Mouse (Mus musculus): ENCODE results near the gene Cks2.
"Not testable (repeated sequence)": the region's sequence is repeated elsewhere in the genome, so short reads cannot be mapped to it uniquely, and the experiment has no call there.

Gene Cks2

GRCm38 (mm10) chr13:51644829-51645789 lies at the start of gene Cks2:
TSS of gene Cks2 (plus strand) at chr13:51645232.
- DNase-seq (ENCODE audit: low spot score in 2 of 2) = peak; percentile 98

- no peak for DNase-seq (ENCODE audit: low spot score in 2 of 2)
These were observed 49.6 kb upstream of the Cks2 start for GRCm38 (mm10) chr13:51595404-51595803.

- no peak for DNase-seq (ENCODE audit: low spot score in 2 of 2)
These were observed 47.0 kb upstream of the Cks2 start for GRCm38 (mm10) chr13:51598063-51598462.

DNA sequence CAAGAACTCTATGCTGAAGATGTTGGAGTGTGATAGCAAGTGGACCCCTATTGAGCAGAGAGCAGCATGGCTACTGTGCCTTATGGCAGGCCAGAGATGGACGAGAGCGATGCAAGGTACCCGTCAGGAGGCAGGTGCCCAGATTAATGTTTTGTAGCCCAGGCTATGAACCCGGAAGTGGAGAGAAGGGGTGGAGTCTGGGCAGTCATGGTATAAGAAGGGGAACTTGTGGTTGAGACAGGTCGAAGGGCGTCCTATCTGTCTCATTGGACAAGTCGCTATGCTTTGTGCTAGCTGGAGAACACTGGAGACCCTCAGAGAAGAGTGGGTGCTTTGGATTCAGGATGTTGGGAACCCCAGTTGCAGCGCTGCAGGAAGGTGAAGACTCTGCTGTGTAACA lies 44.9 kb upstream of the Cks2 start:
- no peak for DNase-seq (ENCODE audit: low spot score in 2 of 2)

DNA sequence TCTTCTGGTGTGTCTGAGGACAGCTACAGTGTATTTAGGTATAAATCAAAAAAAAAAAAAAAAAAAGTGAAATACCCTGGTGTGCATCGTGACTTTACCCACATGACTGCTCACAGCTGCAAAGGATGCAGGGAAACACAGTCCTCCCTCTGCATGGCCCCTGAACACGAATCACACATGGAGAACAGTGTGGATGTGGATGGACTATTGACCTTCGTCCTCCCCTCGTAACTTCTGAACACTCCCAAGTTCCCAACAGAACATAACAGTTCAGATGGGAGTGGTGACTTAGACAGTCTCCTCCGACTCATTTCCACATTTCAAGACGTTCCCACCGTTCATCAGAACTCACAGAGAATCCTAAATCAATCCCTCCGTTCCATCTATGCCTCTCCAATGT lies 42.3 kb upstream of the Cks2 start:
- no peak for DNase-seq (ENCODE audit: low spot score in 2 of 2)

DNA sequence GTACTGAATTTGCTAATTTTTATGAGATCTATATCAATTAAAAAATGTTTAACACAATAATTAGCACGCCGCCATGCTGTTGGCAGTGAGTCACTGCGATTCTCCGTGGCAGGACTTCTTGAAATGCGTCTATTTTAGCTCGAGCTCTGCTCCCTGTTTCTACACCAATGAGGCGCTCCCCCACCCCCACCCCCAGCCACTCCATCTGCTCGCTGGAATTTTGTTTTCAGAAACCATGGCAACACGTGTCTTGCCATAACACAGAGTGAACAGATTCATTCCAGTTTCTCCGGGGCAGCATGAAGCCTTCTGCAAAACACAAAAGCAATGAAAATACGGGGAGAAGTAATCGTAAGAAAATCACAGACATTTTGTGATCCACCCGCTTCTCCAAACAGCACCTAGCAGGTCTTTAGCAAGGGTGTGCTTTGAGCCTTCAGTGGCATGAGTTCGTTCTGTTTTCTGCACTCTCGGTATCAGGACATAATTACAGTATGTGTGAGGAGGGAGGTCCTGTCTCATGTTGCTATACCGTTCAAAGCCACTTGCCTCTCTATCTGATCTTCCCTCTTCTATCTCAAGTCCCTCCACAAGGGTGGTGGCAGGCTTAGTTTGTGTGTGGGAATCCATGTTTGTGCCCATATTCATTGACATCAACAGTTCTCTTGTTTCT lies 41.7 kb upstream of the Cks2 start:
- DNase-seq (ENCODE audit: low spot score in 2 of 2) = no peak

DNA sequence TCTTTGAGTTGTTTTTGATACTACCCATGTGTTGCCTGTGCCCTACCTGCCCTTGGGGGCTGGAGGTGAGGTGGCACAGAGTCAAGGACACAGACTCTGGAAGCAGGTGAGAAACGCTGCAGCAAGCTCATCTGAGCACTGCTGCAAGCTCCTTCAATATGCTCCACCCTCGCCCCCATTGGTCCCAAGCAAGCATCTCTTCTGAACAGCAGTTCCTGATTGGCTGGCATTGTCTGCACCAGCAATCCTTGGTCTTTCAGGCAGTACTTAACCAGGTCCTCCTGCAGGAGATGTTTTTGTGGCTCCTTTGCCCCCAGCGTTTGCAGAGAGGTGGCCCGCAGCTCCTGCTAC lies 41.2 kb upstream of the Cks2 start:
- DNase-seq (ENCODE audit: low spot score in 2 of 2) = no peak

DNA sequence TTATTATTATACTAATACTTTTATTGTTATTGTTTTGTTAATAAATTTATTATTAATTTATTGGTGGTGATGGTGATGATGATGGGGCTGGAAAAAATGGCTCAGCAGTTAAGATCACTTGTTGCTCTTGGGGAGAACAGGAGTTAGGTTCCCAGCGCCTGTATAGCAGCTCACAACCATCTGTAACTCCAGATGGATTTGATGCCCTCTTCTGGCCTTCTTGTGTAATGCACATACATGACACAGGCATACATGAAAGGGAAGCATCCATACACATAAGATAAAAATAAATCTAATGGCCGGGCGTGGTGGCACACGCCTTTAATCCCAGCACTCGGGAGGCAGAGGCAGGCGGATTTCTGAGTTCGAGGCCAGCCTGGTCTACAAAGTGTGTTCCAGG lies 35.8 kb upstream of the Cks2 start:
- DNase-seq (ENCODE audit: low spot score in 2 of 2) = no peak

DNA sequence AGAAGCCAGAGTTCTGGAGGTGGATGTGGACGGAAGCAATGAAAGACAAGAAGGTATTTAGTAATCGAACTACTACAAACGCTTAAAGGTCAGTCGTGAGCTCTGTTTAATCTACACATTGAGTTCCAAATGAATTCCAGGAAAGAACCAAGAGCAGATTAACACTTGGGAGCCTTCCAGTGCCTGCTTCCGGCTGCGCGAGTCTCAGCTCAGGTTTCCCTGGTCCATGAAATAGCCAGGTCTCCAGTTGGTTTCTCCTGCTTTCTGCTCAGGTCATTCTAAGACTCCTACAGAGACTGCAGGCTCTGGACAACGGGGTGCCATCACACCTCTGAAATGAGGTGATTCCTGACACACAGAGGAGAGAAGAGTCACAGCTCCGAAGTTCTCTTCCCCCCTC lies 34.0 kb upstream of the Cks2 start:
- no peak for DNase-seq (ENCODE audit: low spot score in 2 of 2)

DNA sequence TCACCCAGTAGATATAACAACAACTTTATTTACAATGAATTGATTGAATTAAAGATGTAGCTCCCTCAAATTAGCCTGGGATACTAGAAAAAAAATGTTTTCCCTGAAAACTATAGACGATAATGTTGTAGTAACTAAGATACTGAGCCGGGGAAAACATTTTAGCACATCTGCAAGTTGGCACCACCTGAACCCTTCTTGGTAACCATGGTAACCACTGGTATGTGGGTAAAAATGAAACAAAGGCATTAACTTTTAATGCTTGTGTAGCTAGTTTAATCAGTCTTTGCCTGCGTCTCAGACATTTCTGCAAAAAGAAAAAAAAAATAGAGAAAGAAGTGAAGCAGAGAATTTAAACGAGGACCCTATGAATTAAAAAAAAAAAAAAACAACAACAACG lies 33.5 kb upstream of the Cks2 start:
- no peak for DNase-seq (ENCODE audit: low spot score in 2 of 2)

DNA sequence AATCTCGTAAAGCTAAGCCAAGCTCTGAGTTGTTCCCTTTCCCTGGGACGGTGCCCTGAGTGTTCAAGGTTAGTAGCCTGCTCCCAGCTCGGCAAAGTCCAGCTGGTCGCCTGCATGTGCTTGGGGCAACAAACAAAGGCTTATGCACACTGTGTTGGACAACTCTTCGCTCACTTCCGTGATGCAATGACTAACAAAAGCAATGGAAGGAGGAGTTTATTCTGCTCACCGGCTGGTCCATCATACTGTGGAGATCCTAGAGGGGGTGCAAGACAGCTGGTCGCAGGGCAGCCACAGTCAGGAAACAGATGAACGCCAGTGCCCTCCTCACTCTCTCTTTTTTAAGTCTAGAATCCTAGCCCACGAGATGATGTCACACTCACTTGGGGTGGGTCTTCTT lies 29.2 kb upstream of the Cks2 start:
- DNase-seq (ENCODE audit: low spot score in 2 of 2) = no peak

GRCm38 (mm10) chr13:51616417-51617044 lies 28.5 kb upstream of the Cks2 start:
- DNase-seq (ENCODE audit: low spot score in 2 of 2) = no peak

GRCm38 (mm10) chr13:51617306-51617705 lies 27.7 kb upstream of the Cks2 start:
- DNase-seq (ENCODE audit: low spot score in 2 of 2) = no peak

DNA sequence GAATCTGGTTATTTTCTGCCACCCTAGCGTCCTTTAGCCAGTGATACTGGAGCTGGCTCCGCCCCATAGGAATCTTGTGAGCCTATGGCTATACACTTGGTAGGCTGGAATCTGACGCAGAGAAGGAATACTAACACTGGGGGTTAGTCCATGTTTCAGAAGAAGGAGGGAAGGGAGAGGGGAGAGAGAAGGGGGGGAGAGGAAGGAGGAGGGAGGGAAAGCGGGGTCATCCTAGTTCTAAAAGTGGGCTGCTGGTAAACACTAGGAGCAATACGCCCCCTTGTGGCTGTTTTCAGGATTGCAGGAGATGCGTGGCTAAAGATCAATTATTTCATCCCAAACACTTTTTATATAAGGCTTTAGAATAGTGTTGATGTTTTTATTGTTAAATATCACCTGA lies 27.2 kb upstream of the Cks2 start:
- peak in 1 of 2 experiments; percentile 33 for DNase-seq (ENCODE audit: low spot score in 2 of 2)

DNA sequence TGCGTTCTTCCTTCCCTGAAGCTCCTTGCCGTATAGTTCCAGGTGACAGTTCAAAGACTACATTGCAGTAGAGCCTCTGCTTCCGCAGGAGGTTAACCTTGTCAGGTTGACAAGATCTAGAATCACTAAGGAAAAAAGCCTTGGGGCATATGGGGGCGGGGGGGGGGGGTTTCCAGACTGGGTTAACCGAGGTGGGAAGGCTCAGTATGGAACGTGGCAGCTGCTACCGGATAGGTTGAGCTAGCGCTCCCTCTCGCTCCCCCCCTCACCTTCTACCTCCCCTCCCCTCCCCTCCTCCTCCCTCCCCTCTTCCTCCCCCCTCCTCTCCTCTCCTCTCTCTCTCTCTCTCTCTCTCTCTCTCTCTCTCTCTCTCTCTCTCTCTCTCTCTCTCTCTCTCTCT lies 26.4 kb upstream of the Cks2 start:
- no peak for DNase-seq (ENCODE audit: low spot score in 2 of 2)

GRCm38 (mm10) chr13:51622626-51623025 lies 22.4 kb upstream of the Cks2 start:
- DNase-seq (ENCODE audit: low spot score in 2 of 2) = no peak

DNA sequence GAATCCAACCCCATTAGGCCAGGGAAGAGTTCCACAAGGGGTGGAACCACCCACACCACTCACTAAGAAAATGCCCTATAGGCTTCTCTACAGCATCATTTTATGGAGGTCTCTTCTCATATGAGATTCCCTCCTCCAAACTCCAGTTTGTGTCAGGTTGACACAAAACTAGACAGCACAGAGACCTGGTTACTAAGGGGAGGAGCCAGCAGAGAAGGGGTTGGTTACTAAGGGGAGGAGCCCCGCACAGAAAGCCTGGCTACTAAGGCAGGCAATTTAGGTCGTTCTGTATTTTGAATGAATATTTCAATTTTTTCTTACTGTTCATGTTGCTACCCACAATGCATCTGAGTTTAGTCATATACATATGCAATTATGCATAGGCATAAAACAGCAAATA lies 21.4 kb upstream of the Cks2 start:
- DNase-seq (ENCODE audit: low spot score in 2 of 2) = no peak

GRCm38 (mm10) chr13:51628273-51628848 lies 16.7 kb upstream of the Cks2 start:
- no peak for DNase-seq (ENCODE audit: low spot score in 2 of 2)

DNA sequence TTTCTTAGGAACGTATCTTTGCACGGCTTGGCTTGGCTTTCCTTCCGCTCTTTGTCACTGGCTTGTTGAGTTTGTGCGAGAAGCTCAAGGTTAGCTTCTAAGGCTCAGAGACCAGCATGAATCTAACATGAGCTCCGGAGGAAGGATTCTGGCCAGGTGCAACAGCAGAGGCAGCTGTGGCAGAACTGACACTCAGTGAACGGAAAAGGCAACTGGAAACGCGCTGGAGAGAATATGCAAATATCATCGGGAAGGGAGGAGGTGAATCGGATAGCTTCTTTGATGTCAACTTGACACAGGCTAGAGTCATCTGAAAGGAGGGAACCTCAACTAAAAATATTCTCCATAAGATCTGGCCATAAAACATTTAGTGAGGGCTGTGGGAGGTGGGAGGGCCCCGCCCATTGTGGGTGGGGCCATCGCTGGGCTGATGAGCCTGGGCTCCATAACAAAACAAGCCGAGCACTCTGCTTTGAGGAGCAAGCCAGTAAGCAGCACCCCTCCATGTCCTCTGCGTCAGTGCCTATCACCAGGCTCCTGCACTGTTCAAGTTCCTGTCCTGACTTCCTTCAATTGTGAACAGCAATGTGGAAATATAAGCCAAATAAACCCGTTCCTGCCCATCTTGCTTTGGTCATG lies 13.6 kb upstream of the Cks2 start:
- no peak for DNase-seq (ENCODE audit: low spot score in 2 of 2)

- DNase-seq (ENCODE audit: low spot score in 2 of 2) = no peak
These were observed 12.3 kb upstream of the Cks2 start for GRCm38 (mm10) chr13:51632560-51633218.

- DNase-seq (ENCODE audit: low spot score in 2 of 2) = not testable (repeated sequence)
These were observed 9.6 kb upstream of the Cks2 start for GRCm38 (mm10) chr13:51635384-51635783.

Measured in heart, adult 9 months (tissue).